Mouse (Mus musculus): ENCODE measurements around the gene Tctn3.

DNA sequence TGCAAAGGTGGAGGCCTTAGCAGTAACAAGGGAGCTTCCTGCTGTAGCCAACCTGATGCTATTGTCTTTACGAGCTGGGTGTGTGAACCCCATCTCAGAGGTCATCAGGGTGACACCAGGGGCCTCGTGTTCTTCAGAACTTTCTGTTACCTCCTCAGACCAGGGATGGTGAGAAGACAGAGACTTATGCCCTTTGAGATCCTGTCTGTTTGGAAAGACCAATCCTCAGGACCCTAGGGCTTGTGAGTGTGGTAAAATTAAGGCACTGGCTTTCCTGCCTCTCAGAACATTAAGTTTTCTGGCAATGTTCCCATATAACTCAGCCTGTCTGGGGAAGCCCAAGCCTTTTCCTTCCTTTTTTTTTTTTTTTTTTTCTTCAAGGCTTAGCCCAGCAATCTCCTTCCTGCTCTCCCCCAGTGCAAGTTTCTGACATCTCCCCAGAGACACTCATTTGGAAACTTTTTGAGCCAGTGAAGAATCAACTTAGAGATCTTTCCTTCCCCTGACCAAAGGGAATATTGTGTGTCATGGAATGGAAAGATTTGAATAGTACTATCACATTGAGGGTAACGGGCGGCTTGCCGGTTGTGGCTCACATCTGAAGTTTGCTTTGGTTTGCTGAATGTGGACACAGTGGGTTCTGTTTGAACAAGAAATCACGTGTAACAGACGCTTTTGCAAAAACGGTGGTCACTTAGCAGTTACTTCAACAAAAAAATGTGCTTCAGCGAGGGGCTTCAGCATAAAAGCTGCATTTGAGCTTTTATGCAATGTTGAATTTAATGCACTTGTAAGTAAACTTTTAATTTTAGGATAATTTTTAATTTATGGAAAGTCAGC, 35.5 kb upstream of the Tctn3 start:
- TF ChIP-seq CTCF (IDR thresholded peaks at IDR 0.05; ENCODE audit: low read depth): no peak
- no peak for TF ChIP-seq EP300 (optimal IDR thresholded peaks at IDR 0.05)

All from stomach, postnatal 0 days (tissue).